29 mouse cellular contexts compared by ENCODE assay signal in the genomic region with DNA sequence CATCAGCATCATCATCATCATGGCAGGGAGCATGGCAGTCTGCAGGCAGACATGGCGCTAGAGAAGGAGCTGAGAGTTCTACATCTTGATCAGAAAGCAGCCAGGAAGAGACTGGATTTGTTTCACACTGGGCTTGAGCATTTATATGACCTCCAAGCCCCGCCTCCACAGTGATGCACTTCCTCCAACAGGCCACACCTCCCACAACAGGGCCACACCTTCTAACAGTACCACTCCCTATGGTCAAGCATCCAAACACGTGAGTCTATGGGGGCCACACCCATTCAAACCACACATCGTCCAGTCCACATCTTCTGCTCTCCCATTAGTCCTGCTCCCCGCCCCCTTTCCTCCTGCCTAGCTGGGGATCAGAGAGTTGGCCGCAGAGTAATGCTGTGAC.
DNase-seq lines count a peak whose midpoint lies in the region; ATAC-seq and TF ChIP-seq lines count a peak whose summit lies in the region.
"Had no signal": no experiment of that assay in that cellular context is flagged by ENCODE, and none has a peak within 500 bp of the region (broad histone marks: within the 10 kb centered on the region; RNA-seq: fewer than 3 reads in every experiment).

No protein-coding gene starts in this region.

- no peak overlapping the region for H3K27ac ChIP-seq in stomach, postnatal 0 days (replicated peaks)
- no peak overlapping the region for H3K27ac ChIP-seq in layer of hippocampus, adult 2 months
- H3K27ac ChIP-seq: embryonic facial prominence, embryonic 10.5 days; embryonic facial prominence, embryonic 13.5 days; forebrain, embryonic 12.5 days; forebrain, embryonic 15.5 days; heart, adult 2 months; hindbrain, embryonic 10.5 days; hindbrain, embryonic 13.5 days; intestine, embryonic 15.5 days had no signal

- no peaks in the 10 kb centered on the region for H3K27me3 ChIP-seq in stomach, postnatal 0 days (ENCODE audit: control insufficient read depth, insufficient read depth, low read length)
- H3K27me3 ChIP-seq: embryonic facial prominence, embryonic 13.5 days; intestine, embryonic 15.5 days; Patski had no signal

- no peak overlapping the region for H3K4me3 ChIP-seq in stomach, postnatal 0 days (ENCODE audit: low read depth, low read length)
- no peak overlapping the region for H3K4me3 ChIP-seq in layer of hippocampus, adult 2 months
- H3K4me3 ChIP-seq: embryonic facial prominence, embryonic 10.5 days; embryonic facial prominence, embryonic 13.5 days; erythroblast, embryonic 14.5 days; forebrain, embryonic 12.5 days; forebrain, embryonic 15.5 days; heart, adult 2 months; hindbrain, embryonic 10.5 days; hindbrain, embryonic 13.5 days; intestine, embryonic 15.5 days had no signal

- H3K9me3 ChIP-seq in stomach, postnatal 0 days (ENCODE audit: control insufficient read depth, low read length), result no peaks in the 10 kb centered on the region
- H3K9me3 ChIP-seq: embryonic facial prominence, embryonic 10.5 days; embryonic facial prominence, embryonic 13.5 days; forebrain, embryonic 12.5 days; forebrain, embryonic 15.5 days; hindbrain, embryonic 10.5 days; hindbrain, embryonic 13.5 days; intestine, embryonic 15.5 days had no signal

- no peaks in the 10 kb centered on the region for H3K4me1 ChIP-seq in stomach, postnatal 0 days (replicated peaks; ENCODE audit: control insufficient read depth, insufficient read depth)
- H3K4me1 ChIP-seq: embryonic facial prominence, embryonic 13.5 days; intestine, embryonic 15.5 days had no signal

- DNase-seq in ES-CJ7 (ENCODE audit: low read depth, low spot score) (peak; percentile 76), R1 (ENCODE audit: low read depth, low spot score) (peak; percentile 86)
- no peak for DNase-seq in stomach, postnatal 0 days (ENCODE audit: low spot score)
- no peak for DNase-seq in layer of hippocampus, adult 2 months (ENCODE audit: low spot score in 2 of 2)
- DNase-seq in heart, postnatal 10 days, result no peak
- DNase-seq in heart, adult 9 months (ENCODE audit: low spot score in 2 of 2), result no peak
- DNase-seq: adrenal gland, adult 2 months; adrenal gland, postnatal 25 days; cerebellum, adult 11-12 months; cerebellum, adult 8-10 months; cerebellum, postnatal 10 days; cerebellum, postnatal 36 days; embryo, embryonic 11 days; gastrocnemius, postnatal 10 days; gastrocnemius, postnatal 36 days; heart, adult 2 months; heart, postnatal 36 days; kidney, adult 11 months had no signal

- no peaks in the 10 kb centered on the region for H3K36me3 ChIP-seq in stomach, postnatal 0 days (ENCODE audit: control insufficient read depth, insufficient read depth, low read length)
- H3K36me3 ChIP-seq: embryonic facial prominence, embryonic 10.5 days; embryonic facial prominence, embryonic 13.5 days; forebrain, embryonic 12.5 days; forebrain, embryonic 15.5 days; hindbrain, embryonic 10.5 days; hindbrain, embryonic 13.5 days; intestine, embryonic 15.5 days had no signal

- WGBS in stomach, postnatal 0 days, result 62% methylated on average over 6 of the region's 6 CpGs

- H3K9ac ChIP-seq in stomach, postnatal 0 days (ENCODE audit: low read length), result no peak overlapping the region
- H3K9ac ChIP-seq: embryonic facial prominence, embryonic 13.5 days; forebrain, embryonic 12.5 days; forebrain, embryonic 15.5 days; hindbrain, embryonic 13.5 days; intestine, embryonic 15.5 days had no signal

- peak; percentile 51 for ATAC-seq in stomach, postnatal 0 days (ENCODE audit: low FRiP score, low TSS enrichment)
- ATAC-seq: forebrain, embryonic 15.5 days; hindbrain, embryonic 16.5 days; intestine, embryonic 15.5 days; Patski had no signal

- TF ChIP-seq CTCF in stomach, postnatal 0 days (IDR thresholded peaks at IDR 0.05; ENCODE audit: low read depth), result no peak
- no peak for TF ChIP-seq CTCF in layer of hippocampus, adult 2 months (conservative IDR thresholded peaks at IDR 0.05)

- intact Hi-C loops in heart, postnatal 10 days (cut with DNase I), result no loop called here

- no peak for TF ChIP-seq EP300 in stomach, postnatal 0 days (optimal IDR thresholded peaks at IDR 0.05)

- H3K4me2 ChIP-seq in stomach, postnatal 0 days (replicated peaks; ENCODE audit: low read depth), result no peak overlapping the region
- H3K4me2 ChIP-seq: embryonic facial prominence, embryonic 13.5 days; forebrain, embryonic 12.5 days; forebrain, embryonic 15.5 days; heart, embryonic 11.5 days; hindbrain, embryonic 13.5 days; intestine, embryonic 15.5 days had no signal

Comparison
In these comparisons a context has a peak if more than half of its experiments do, and no peak if none do; other contexts are left out.
1. DNase-seq: peak in ES-CJ7 (single experiment) and R1 (single experiment); none in stomach, postnatal 0 days (single experiment), layer of hippocampus, adult 2 months (0 of 2), heart, postnatal 10 days (0 of 2) and heart, adult 9 months (0 of 2).